Mouse (Mus musculus) ES-E14 (cell line): ENCODE measurements around the gene Desi1.

Experiments used
- CHD2 ChIP-seq: IDR thresholded peaks from 2 replicates; pipeline ENCODE4 v1.6.1; 2014; ENCODE audit warnings: mild to moderate bottlenecking, low read depth, low read length, inconsistent platforms
- ZC3H11A ChIP-seq: IDR thresholded peaks from 2 replicates; pipeline ENCODE4 v1.6.1; 2012; ENCODE audit warnings: low read depth, mild to moderate bottlenecking, inconsistent platforms, low read length, borderline replicate concordance
- ZNF384 ChIP-seq: IDR thresholded peaks from 2 replicates; pipeline ENCODE4 v1.6.1; 2012; ENCODE audit warnings: low read depth, low read length, inconsistent platforms

DNA sequence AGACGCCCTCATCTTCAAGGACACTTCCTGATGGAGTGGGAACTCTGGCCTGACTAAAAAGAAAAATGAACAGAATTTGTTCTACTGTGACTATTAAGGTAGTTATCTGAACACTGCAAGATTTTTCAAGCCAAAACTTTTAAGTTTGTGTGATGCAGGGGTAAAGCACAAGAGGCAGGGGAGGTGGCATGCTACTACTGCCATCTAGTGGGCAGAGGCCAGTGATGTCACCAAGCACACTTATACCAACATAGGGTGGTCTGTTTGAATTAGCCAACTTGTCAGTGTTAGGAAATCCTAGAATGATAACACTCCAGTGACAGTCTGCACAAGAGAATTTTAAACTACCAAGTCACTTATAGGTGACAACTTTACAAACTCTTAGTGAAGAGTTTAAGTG is 7.0 kb upstream of the Desi1 start:
- no peak for TF ChIP-seq ZC3H11A
- no peak for TF ChIP-seq ZNF384
- TF ChIP-seq CHD2 = no peak
